Mouse (Mus musculus): ENCODE data around the gene Acot12.

DNA sequence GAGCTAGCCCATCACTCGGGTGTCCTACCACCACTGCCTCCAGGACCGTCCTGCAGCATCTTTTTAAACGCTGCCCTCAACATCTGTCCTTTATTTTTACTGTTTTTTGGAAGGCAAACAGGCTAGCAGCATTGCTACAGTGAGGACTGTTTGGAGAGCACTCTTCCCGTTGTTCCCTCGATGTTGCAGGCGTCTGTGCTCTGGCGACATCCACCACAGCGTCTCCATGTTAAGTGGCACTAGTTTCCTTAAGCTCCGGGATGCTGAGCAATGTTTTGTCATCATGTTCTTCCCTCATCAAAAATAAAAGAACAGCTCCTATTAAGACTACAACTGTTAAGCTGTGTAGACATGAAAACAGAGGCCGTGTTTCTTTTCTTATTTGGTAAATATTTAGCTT is 54.3 kb downstream of the Acot12 start:
- TF ChIP-seq POLR2A (IDR thresholded peaks at IDR 0.05; ENCODE audit: borderline replicate concordance, extremely low read depth, insufficient read depth, insufficient read length, poor library complexity, severe bottlenecking), result no peak
- no peak for TF ChIP-seq CTCF (IDR thresholded peaks at IDR 0.05; ENCODE audit: borderline replicate concordance, extremely low read depth, insufficient read depth, insufficient read length)

All from brain, embryonic 14.5 days (tissue).